Mouse (Mus musculus) embryonic fibroblast, embryonic 13.5 days (primary cell): ENCODE measurements around the gene Zranb1. TPM values are rescaled to one million over a fixed set of nuclear protein-coding genes. Genes with fewer than 3 reads are reported as not detected.

Experiments used
- H3K27ac ChIP-seq: 2 replicates; pipeline ENCODE4 v1.5.1; 2012; ENCODE audit warnings: low read length, control low read depth, inconsistent platforms; ENCODE audit not compliant: insufficient read depth
- H3K4me1 ChIP-seq: 2 replicates; pipeline ENCODE4 v1.6.1; 2011; ENCODE audit warnings: low read length; ENCODE audit not compliant: control insufficient read depth, insufficient read depth
- H3K4me3 ChIP-seq: 2 replicates; pipeline ENCODE4 v1.5.1; 2011; ENCODE audit warnings: mild to moderate bottlenecking, control low read depth, low read length; ENCODE audit not compliant: insufficient read depth
- CTCF ChIP-seq: IDR thresholded peaks from 2 replicates; pipeline ENCODE4 v1.5.1; 2011; ENCODE audit warnings: mild to moderate bottlenecking, control low read depth, low read length, moderate library complexity, borderline replicate concordance; ENCODE audit not compliant: insufficient read depth
- POLR2A ChIP-seq: IDR thresholded peaks from 2 replicates; pipeline ENCODE4 v1.6.1; 2011; ENCODE audit warnings: low read depth, mild to moderate bottlenecking, control low read depth, low read length, moderate library complexity
- polyA plus RNA-seq: library from polyadenylated mRNA; stranded (reverse); fragments of >200 nt; gene quantifications from 2 replicates; pipeline ENCODE4 v1.2.4, GENCODE M21; 2011; ENCODE audit warnings: low read depth; ENCODE audit not compliant: missing spikeins, insufficient read length

Zranb1 gene
- polyA plus RNA-seq, result 24.1 and 24.4 TPM in 2 replicates

DNA sequence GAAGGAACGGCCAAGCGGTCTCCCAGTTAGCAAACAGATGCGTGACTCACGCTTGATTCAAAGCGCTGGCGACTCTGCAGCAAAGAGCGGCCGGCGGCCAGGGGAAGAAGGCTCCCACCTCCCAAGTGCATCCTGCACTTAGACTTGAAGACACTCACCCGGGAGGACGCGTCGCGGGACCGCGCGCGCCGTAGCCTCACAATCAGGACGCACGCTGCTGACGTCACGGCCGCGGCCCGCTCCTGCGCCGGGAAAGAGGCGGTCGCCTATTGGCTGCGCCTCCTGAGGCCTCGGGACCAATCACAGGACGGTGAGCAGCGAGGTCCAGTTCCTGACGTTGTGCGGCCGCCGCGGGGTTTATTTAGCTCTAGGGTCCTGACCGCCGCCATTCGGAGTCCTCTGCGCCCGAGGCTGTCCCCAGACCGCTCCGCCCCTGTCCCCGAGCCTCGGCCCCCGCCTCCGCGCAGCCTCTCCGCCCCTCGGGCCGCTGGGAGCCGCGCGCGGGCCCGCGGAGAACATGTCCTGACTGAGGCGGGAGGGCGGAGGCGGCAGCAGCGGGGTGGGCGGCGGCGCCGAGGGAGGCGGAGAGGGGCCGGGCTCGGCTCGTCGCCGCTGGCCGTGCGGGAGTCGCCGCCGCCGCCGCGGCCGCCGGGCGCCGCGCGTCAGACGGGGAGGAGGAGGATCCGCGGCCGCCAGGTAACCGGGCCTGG, at the start of gene Zranb1:
Gene Zranb1 (plus strand): TSS at position 293 of the 710 bp plus-strand sequence.
- H3K4me3 ChIP-seq, result peak within 1 kb of the TSS; percentile 83
- no peaks in the 10 kb centered on the region; the same call in 1 of the 2 replicates for H3K4me1 ChIP-seq
- H3K27ac ChIP-seq, result peak within 1 kb of the TSS; percentile 77
- TF ChIP-seq POLR2A (peak; percentile 89), CTCF (no peak)

DNA sequence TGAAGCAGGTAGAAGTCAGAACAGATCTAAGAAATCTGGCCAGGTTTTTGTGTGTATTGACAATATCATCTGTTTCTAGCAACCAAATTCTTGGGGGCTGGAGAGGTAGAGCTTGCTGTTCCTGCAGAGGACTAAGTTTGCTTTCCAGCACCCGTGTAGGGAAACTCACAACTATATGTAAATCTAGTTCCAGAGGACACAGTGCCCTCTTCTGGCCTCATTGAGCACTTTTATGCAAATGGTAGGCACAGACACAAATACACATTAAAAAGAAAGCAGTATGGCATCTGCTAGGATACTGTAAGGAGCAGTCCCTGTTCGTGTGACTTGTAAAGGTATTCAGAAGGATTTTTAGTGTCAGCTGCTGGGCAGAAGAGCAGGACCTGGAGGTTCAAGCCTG, 48.6 kb upstream of the Zranb1 start:
- TF ChIP-seq CTCF (no peak), POLR2A (no peak)
- Histone ChIP-seq H3K4me1 (no peaks in the 10 kb centered on the region), H3K4me3 (no peak overlapping the region), H3K27ac (no peak overlapping the region)

DNA sequence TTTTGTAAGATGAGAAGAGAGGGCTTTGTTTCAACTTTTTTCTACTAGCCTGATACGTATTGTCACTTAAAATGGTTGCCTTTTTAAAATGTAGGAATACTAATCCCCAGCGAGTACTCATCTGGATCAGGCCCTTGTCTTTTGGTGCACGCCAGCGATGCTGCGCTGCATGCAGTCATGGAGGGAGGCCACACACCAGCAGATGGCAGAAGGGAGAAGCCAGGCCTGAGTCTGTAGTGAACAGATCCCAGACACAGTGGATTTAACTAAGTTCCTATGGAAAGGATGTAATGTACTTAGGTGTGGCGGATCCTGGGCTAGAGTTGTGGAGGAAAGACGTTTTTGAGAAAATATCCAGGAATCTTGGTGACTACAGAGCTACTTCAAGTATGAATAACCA, 46.9 kb upstream of the Zranb1 start:
- TF ChIP-seq CTCF, result peak; percentile 42; the same call in 1 of the 2 replicates
- TF ChIP-seq POLR2A, result no peak
- no peaks in the 10 kb centered on the region for H3K4me1 ChIP-seq
- no peak overlapping the region for H3K4me3 ChIP-seq
- H3K27ac ChIP-seq, result no peak overlapping the region

DNA sequence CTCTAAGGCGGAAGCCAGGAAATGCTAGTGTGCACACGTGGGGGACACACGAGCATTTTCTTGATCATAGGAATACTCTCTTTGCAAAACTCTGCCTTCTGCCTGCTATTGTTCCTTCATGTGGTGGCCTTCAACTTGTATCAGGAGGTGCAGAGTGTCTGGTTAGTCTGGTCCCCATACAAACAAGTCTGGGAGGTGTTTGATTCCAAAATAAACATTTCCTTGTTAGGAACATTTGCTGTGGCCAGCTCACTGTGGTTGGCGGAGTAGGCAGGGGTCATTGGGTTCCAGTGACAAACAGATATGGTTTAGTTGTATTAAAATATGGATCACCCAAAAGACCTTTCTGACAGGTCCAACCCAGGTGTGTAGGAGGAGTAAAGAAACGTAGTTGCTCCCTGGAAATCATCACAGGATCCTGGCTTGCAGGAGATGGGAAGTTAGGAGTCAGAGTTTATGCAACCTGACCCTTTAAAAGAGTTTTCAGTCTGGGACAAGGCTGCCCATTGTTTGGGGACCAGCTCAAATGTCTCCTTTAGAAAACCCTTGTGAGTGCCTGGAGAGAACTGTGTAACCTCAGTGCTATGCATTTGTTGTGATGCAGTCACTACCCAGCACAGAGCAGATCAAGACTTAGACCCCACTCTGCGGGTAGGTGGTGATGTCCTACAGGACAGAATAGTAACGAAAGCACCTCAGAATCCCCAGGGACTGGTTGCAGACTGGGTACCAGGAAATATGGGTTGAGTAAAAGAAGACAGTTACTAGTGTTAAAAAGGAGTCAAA, 43.7 kb upstream of the Zranb1 start:
- TF ChIP-seq POLR2A, result no peak
- no peak for TF ChIP-seq CTCF
- H3K4me3 ChIP-seq, result no peak overlapping the region
- H3K27ac ChIP-seq, result no peak overlapping the region
- H3K4me1 ChIP-seq, result no peaks in the 10 kb centered on the region

DNA sequence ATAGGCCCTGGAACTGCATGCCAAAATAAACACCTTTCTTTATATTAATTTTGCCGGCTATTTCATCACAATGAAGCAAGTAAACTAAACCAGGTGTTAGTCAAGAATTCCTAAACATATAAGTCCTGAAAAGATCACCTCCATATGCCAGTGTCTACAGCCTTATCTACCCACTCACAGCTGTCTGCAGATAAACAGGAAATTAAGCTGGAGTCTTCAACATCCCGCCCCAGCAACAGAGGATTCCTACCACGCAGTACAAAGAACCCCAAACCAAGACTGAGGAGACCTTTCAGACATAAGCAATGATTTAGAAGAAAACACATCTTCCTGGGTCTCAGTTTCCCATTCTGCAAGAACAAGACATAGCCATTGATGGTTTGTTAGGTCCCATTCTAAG, 42.9 kb upstream of the Zranb1 start:
- Histone ChIP-seq H3K4me1 (no peaks in the 10 kb centered on the region), H3K4me3 (no peak overlapping the region), H3K27ac (no peak overlapping the region)
- TF ChIP-seq POLR2A (no peak), CTCF (no peak)

DNA sequence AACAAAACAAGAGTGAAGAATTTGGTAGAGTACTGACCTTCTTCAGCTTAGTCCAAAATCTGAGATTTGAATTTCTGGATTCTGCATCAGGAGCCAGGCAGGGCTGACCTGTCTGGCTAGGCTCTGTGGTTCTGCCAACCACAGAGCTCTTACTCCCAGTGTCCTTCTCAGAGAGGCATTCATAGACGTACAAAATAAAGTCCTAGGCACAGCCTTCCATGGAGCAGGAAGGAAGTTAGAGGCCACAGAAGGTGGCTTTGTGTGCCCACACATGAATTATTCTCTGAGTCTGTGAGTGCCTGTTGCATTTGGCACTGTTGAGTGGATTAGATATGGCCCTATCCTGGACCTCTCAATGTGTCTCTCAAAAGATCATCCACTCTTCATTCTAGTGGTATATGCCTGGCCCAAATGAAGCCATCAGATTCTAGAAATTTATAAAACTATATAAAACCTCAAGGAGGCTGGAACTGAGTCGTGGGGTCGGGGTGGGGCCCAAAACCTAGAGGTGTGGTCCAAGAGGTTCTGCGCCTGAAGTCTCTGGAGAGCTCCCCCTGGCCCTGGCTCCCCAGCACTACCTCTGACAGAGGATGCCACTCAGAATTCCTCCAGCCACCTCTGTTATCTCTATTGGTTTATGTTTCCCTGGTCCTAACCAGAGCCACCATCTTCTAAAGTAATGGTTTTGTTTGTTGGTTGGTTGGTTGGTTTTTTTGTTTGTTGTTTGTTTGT, 42.3 kb upstream of the Zranb1 start:
- TF ChIP-seq POLR2A, result no peak
- TF ChIP-seq CTCF, result no peak
- no peaks in the 10 kb centered on the region for H3K4me1 ChIP-seq
- H3K4me3 ChIP-seq, result no peak overlapping the region
- H3K27ac ChIP-seq, result no peak overlapping the region

DNA sequence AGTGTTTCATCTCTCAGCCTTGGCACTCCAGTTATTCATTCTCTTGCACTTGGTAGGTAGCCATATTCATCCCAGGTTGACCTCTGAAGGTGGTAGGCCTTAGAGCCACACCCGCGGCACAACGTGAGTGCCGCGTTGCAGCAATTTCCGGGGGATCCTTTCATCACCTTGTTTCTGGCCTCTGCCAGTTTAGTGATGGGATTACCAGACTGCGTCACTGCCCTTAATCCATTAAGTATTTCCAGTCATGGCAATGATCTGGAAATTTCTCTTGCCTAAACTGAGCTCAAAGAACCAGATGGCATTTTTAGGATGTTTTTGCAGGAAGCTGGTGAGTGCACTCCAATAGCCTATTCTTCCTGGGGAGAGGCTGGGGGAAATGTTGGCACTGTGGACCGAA, 41.3 kb upstream of the Zranb1 start:
- H3K4me3 ChIP-seq, result no peak overlapping the region
- no peak overlapping the region for H3K27ac ChIP-seq
- no peak for TF ChIP-seq POLR2A
- TF ChIP-seq CTCF, result no peak
- H3K4me1 ChIP-seq, result no peaks in the 10 kb centered on the region

DNA sequence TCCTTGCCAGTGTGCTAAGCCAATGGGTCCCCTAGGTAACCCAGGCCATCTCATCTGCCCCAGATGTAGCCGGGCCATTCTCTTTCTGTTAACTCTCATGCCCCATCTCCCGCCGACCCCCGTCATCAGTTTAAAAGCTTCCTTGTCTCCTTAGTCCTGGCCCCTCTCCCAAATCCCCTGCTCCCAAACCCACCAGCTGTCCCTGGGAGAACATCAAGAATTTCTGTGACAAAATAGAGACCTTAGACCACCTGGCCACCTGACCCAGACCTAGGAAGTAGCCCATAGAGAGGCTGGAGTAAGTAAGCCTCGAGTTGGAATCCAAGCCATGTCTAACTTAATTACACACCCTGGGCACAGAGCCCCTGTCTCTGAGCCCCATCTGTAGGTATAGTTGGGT, 40.7 kb upstream of the Zranb1 start:
- Histone ChIP-seq H3K4me3 (no peak overlapping the region), H3K27ac (no peak overlapping the region), H3K4me1 (no peaks in the 10 kb centered on the region)
- TF ChIP-seq POLR2A (no peak), CTCF (no peak)

DNA sequence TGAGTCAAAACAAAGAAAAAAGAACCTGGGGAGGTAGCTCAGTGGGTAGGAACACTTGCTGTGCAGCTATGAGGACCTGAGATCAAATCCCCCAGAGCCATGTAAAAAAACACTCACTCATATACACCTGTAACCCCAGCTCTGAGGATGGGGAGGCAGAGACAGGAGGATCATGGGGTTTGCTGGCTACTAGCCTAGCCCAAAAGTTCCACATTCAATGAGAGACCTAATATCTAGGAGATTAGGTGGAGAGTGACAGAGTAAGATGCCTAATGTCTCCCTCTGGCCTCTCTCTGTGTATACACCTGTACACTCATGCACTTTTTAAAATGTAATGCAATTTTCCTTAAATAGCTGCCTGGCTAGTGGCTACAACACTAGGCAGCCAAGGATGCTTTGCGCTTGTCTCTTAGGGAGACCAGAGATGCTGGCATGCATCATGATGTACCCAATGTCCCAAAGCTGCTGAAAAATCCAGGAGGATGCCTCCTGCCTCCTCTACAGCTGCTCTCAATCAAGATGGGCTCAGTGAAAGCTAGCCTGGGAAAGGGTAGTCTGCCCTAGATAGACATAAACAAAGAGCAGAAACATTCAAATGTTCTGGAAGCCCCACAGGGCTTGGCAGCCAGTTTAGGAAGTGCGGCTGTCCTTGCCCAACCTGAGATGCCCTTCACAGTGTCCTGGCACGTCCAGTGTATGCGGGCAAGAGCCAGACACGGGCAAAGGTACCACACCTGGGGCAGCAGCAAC, 39.2 kb upstream of the Zranb1 start:
- TF ChIP-seq CTCF (no peak), POLR2A (no peak)
- H3K27ac ChIP-seq, result no peak overlapping the region

More for the DNA sequence above, 39.2 kb upstream of the Zranb1 start:
- Histone ChIP-seq H3K4me1 (no peaks in the 10 kb centered on the region), H3K4me3 (no peak overlapping the region)
